Mouse (Mus musculus) brain, adult 10 weeks (tissue): Measurements from ENCODE around the gene Cdh4. TPM values are rescaled to one million over a fixed set of nuclear protein-coding genes. Genes with fewer than 3 reads are reported as not detected.

Experiments
- polyA plus RNA-seq: library from polyadenylated mRNA; stranded (reverse); fragments of 350-450 nt; fragmentation: Illumina TruSeq; extraction: RNeasy Lipid Tissue Mini Kit (QIAGEN cat#74804); gene quantifications from one replicate; pipeline ENCODE4 v1.2.3, GENCODE M21; 2015; ENCODE audit warnings: low read depth, low replicate concordance

Gene Cdh4
- 9.3 TPM for polyA plus RNA-seq

GRCm38 (mm10) chr2:179442191-179442540 is at the start of gene Cdh4:
Cdh4 (plus strand) TSS chr2:179442431.

